Mouse (Mus musculus) limb, embryonic 15.5 days (tissue): ENCODE results near the gene Noc4l. TPM values are rescaled to one million over a fixed set of nuclear protein-coding genes. Genes with fewer than 3 reads are reported as not detected.

ENCODE experiments used
- ATAC-seq: fragments of 200-750 bp; cut with Nextera tagmentation; 2 replicates; pipeline ENCODE4 v1.8.0; 2017; ENCODE audit warnings: low read depth, moderate TSS enrichment; ENCODE audit not compliant: insufficient number of reproducible peaks, low FRiP score, low TSS enrichment
- H3K27ac ChIP-seq: fragments of 300-500 bp; sonication (generic); 2 replicates; pipeline ENCODE4 v1.5.1; 2015; ENCODE audit warnings: moderate library complexity, mild to moderate bottlenecking, inconsistent platforms
- H3K27me3 ChIP-seq: fragments of 300-500 bp; sonication (generic); 2 replicates; pipeline ENCODE4 v1.6.1; 2015; ENCODE audit warnings: inconsistent platforms
- H3K36me3 ChIP-seq: fragments of 300-500 bp; sonication (generic); 2 replicates; pipeline ENCODE4 v1.6.1; 2015; ENCODE audit warnings: inconsistent platforms
- H3K4me1 ChIP-seq: fragments of 300-500 bp; sonication (generic); 2 replicates; pipeline ENCODE4 v1.6.1; 2015; ENCODE audit warnings: inconsistent platforms
- H3K4me2 ChIP-seq: fragments of 300-500 bp; sonication (generic); 2 replicates; pipeline ENCODE4 v1.6.1; 2015; ENCODE audit warnings: mild to moderate bottlenecking, inconsistent platforms
- H3K4me3 ChIP-seq: fragments of 300-500 bp; sonication (generic); 2 replicates; pipeline ENCODE4 v1.5.1; 2015; ENCODE audit warnings: mild to moderate bottlenecking, inconsistent platforms
- H3K9ac ChIP-seq: fragments of 300-500 bp; sonication (generic); 2 replicates; pipeline ENCODE4 v1.6.1; 2015; ENCODE audit warnings: inconsistent platforms
- H3K9me3 ChIP-seq: fragments of 300-500 bp; sonication (generic); 2 replicates; pipeline ENCODE4 v1.6.1; 2016; ENCODE audit warnings: inconsistent platforms
- WGBS: fragments of 180-500 bp; shearing (Covaris S2); methylation state at CpG from one replicate; pipeline ENCODE4 v1.1.7; 2015; 5-methylcytosine and 5-hydroxymethylcytosine counted together
- microRNA-seq: library from miRNA; unstranded; fragments of <30 nt; microRNA quantifications from one replicate; pipeline ENCODE4, GENCODE M21; 2016
- polyA plus RNA-seq: library from polyadenylated mRNA; unstranded; fragments of >200 nt; fragmentation: Nextera tagmentation; extraction: Ambion mirVana; gene quantifications from 2 replicates; pipeline ENCODE4 v1.2.1, GENCODE M21; 2015

The Noc4l gene
- polyA plus RNA-seq, 1 experiment from 2014 or later = 46.2 TPM

DNA sequence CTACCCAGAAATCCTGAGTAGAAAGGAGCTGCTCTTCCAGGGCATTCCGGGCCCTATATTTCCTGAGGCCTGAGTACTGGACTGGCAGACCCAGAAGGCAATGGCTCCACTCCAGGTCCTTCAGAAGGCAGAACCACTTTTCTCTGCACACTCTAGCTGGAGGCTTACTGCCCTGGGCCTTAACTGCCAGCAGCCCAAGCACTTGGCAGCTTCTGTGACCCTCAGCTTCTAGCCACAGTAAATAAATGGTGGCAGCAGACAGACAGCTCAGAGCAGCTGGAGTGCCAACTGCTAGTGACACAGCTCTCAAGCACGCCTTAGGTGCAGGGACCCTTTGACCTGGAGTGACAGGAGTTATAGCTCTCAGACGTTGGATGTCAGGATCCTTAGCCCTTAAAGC is 45.5 kb downstream of the Noc4l start:
- H3K9me3 ChIP-seq = no peaks in the 10 kb centered on the region
- H3K4me3 ChIP-seq = no peak overlapping the region
- H3K9ac ChIP-seq = no peak overlapping the region
- H3K4me1 ChIP-seq = peaks cover 20% of the 10 kb centered on the region
- no peaks in the 10 kb centered on the region for H3K36me3 ChIP-seq
- no peak overlapping the region for H3K27ac ChIP-seq
- no peak for ATAC-seq
- H3K27me3 ChIP-seq = no peaks in the 10 kb centered on the region; the same call in 1 of the 2 replicates
- H3K4me2 ChIP-seq = no peak overlapping the region
- WGBS = 56% methylated on average over 3 of the region's 3 CpGs

DNA sequence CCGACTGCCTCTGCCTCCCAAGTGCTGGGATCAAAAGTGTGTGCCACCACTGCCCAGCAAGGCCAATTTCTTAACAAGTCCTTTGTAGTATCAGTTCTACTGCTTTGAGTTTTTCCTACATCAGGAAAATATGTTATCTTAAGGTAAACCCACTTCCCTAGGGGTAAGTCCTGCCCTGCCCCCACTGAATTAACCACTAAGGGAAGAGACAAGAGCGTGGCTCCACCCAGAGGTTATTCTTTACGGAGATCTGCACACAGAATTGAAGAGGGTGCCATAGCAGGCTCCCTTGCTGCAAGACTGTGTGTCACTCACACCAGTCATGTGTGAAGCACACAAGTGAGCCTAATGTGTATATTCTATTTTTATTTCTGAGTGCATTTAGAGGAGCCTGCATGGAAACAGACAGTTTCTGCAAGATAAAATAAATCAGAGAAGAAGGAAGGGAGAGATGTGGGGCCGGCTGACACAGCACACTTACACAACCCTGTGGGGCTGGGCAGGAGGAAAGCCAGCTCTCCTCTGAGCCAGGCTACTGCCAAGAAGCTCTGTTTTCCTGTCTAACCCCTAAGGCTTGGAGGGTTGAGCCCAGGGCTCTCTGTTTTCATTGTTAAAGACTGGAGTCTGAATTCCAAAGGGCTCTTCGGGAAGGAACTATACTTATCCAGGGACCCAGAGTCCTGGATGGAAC is 47.5 kb downstream of the Noc4l start:
- Histone ChIP-seq H3K9me3 (no peaks in the 10 kb centered on the region), H3K36me3 (no peaks in the 10 kb centered on the region), H3K27ac (no peak overlapping the region), H3K4me2 (no peak overlapping the region), H3K9ac (no peak overlapping the region), H3K4me1 (peaks cover 15% of the 10 kb centered on the region), H3K4me3 (no peak overlapping the region), H3K27me3 (no peaks in the 10 kb centered on the region; the same call in 1 of the 2 replicates)
- ATAC-seq = no peak
- 59% methylated on average over 5 of the region's 5 CpGs for WGBS

DNA sequence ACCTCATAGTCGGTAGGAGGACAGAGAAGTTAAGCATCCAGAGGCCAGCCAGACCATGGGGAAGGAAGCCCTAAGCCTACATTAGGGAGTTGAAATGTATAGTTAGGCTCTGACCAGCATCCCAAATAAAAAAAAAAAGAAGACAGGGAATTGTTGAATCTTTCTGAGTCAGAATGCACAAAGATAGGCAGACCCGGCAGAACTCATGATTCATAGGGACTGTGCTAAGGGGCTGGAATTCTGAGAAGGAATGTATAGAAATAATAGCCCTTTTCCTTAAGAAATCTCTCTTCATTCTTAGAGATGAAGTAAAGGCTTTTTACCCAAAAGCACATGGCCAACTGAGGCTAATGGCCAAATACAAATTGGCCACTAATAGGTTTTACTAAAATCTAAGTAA is 48.9 kb downstream of the Noc4l start:
- H3K4me3 ChIP-seq = no peak overlapping the region
- no peak overlapping the region for H3K9ac ChIP-seq
- H3K4me2 ChIP-seq = no peak overlapping the region
- H3K36me3 ChIP-seq = no peaks in the 10 kb centered on the region
- H3K27me3 ChIP-seq = no peaks in the 10 kb centered on the region
- no peak overlapping the region for H3K27ac ChIP-seq
- no peak for ATAC-seq
- 85% methylated on average over 2 of the region's 2 CpGs for WGBS
- peaks cover 4% of the 10 kb centered on the region for H3K4me1 ChIP-seq
- H3K9me3 ChIP-seq = no peaks in the 10 kb centered on the region

GRCm38 (mm10) chr5:110603016-110603685 is 50.1 kb downstream of the Noc4l start:
- Histone ChIP-seq H3K4me1 (0 out of 2 replicates have a peak, but pooled peaks cover 4% of the 10 kb centered on the region), H3K9me3 (no peaks in the 10 kb centered on the region), H3K27ac (no peak overlapping the region), H3K36me3 (no peaks in the 10 kb centered on the region), H3K27me3 (peaks cover 7% of the 10 kb centered on the region; the same call in 1 of the 2 replicates), H3K4me2 (no peak overlapping the region), H3K9ac (no peak overlapping the region), H3K4me3 (no peak overlapping the region)
- ATAC-seq = no peak
- 67% methylated on average over 7 of the region's 7 CpGs for WGBS

Small RNA genes within 50 kb of the gene (microRNA-seq; reads per million reads assigned to microRNA genes)
- 0.61 reads per million for gene Mir7026

Other genes starting within 250 kb of the Noc4l start
- 10.3 and 12.1 TPM in 2 replicates for gene Fbrsl1, start 204.9 kb downstream of the Noc4l start, polyA plus RNA-seq
- 3.8 and 3.9 TPM in 2 replicates for gene Galnt9, start 109.1 kb downstream of the Noc4l start, polyA plus RNA-seq
- 21.5 and 23.2 TPM in 2 replicates for gene Ddx51, start within 50 bp of the Noc4l start, polyA plus RNA-seq
- 39.1 and 44.4 TPM in 2 replicates for gene Ep400, start 117.3 kb upstream of the Noc4l start, polyA plus RNA-seq
- 33.1 and 36.3 TPM in 2 replicates for gene Pus1, start 127.2 kb upstream of the Noc4l start, polyA plus RNA-seq
- gene Ulk1, start 156.7 kb upstream of the Noc4l start, polyA plus RNA-seq = 15.2 and 17.6 TPM in 2 replicates
- gene Hscb, start 186.4 kb upstream of the Noc4l start, polyA plus RNA-seq = 24.6 and 25.9 TPM in 2 replicates
- 20.0 and 20.7 TPM in 2 replicates for gene Chek2, start 186.6 kb upstream of the Noc4l start, polyA plus RNA-seq
- gene Ttc28, start 226.4 kb upstream of the Noc4l start, polyA plus RNA-seq = 12.4 and 14.7 TPM in 2 replicates